ENCODE assay signal across 7 mouse cellular contexts in genomic region chr5:116031190-116031577, GRCm38 (mm10). TPM values are rescaled to one million over a fixed set of nuclear protein-coding genes. Genes with fewer than 3 reads are reported as not detected.
A peak's percentile ranks its signal among the peaks of the same experiment; 100 is the strongest.
DNase-seq lines count a peak whose midpoint lies in the region; ATAC-seq lines count a peak whose summit lies in the region.

No protein-coding gene starts in this region.

- DNase-seq in MN1 (ENCODE audit: low spot score) = peak; percentile 79
- DNase-seq in brain, adult 2 months (ENCODE audit: low read depth, low spot score) = peak; percentile 77
- peak; percentile 73 for DNase-seq in left cerebral cortex, postnatal 14 days (ENCODE audit: low spot score in 2 of 2)
- peak; percentile 81 for DNase-seq in mesoderm, embryonic 11.5 days (ENCODE audit: low read depth, low spot score)
- DNase-seq in skeletal muscle tissue, adult 2 months (ENCODE audit: low read depth, low spot score) = peak; percentile 67

- H3K9ac ChIP-seq in forebrain, embryonic 13.5 days = no peak overlapping the region
- H3K9ac ChIP-seq in hindbrain, embryonic 12.5 days = no peak overlapping the region

- peak overlapping the region; percentile 46 for H3K4me2 ChIP-seq in forebrain, embryonic 13.5 days
- H3K4me2 ChIP-seq in hindbrain, embryonic 12.5 days (replicated peaks) = peak overlapping the region; percentile 40

- H3K27me3 ChIP-seq in forebrain, embryonic 13.5 days = peaks cover 17% of the 10 kb centered on the region
- no peaks in the 10 kb centered on the region for H3K27me3 ChIP-seq in hindbrain, embryonic 12.5 days

- H3K9me3 ChIP-seq in forebrain, embryonic 13.5 days (replicated peaks) = no peaks in the 10 kb centered on the region
- no peaks in the 10 kb centered on the region for H3K9me3 ChIP-seq in hindbrain, embryonic 12.5 days (replicated peaks)

- 4% methylated on average over 14 of the region's 14 CpGs for WGBS in forebrain, embryonic 13.5 days
- 7% methylated on average over 14 of the region's 14 CpGs for WGBS in hindbrain, embryonic 12.5 days

- H3K27ac ChIP-seq in forebrain, embryonic 13.5 days = no peak overlapping the region
- H3K27ac ChIP-seq in hindbrain, embryonic 12.5 days = no peak overlapping the region

- intact Hi-C loops in left cerebral cortex, postnatal 14 days (cut with DNase I) = loop anchor here (5.0 kb wide), 2 partner anchors 81 to 1066 kb away; no protein-coding TSS in a partner anchor

- ATAC-seq in forebrain, embryonic 13.5 days = no peak
- ATAC-seq in hindbrain, embryonic 12.5 days (ENCODE audit: low FRiP score) = no peak

- H3K4me1 ChIP-seq in forebrain, embryonic 13.5 days = peaks cover 6% of the 10 kb centered on the region
- H3K4me1 ChIP-seq in hindbrain, embryonic 12.5 days = peaks cover 4% of the 10 kb centered on the region

- no peak overlapping the region for H3K4me3 ChIP-seq in forebrain, embryonic 13.5 days
- H3K4me3 ChIP-seq in hindbrain, embryonic 12.5 days = no peak overlapping the region

- no peaks in the 10 kb centered on the region for H3K36me3 ChIP-seq in forebrain, embryonic 13.5 days (ENCODE audit: poor library complexity, severe bottlenecking)
- no peaks in the 10 kb centered on the region for H3K36me3 ChIP-seq in hindbrain, embryonic 12.5 days

RNA-seq across cellular contexts. Expression of gene Prkab1, which starts 6.9 kb away (rescaled TPM):
- polyA plus RNA-seq in forebrain, embryonic 13.5 days (2015; fragmentation: Nextera tagmentation; extraction: Ambion mirVana) = 47.6 and 53.7 TPM in 2 replicates
- polyA plus RNA-seq in hindbrain, embryonic 12.5 days (2016; fragmentation: Nextera tagmentation; extraction: Ambion mirVana) = 60.5 and 65.0 TPM in 2 replicates
- 10 to 100 TPM; 25.6 to 26.2 TPM for total RNA-seq in left cerebral cortex, postnatal 14 days (2021)

RNA-seq across cellular contexts. Expression of gene Tmem233, which starts 51.9 kb away (rescaled TPM):
- polyA plus RNA-seq in forebrain, embryonic 13.5 days (2015; fragmentation: Nextera tagmentation; extraction: Ambion mirVana) = not detected in 2 replicates
- not detected in 2 replicates for polyA plus RNA-seq in hindbrain, embryonic 12.5 days (2016; fragmentation: Nextera tagmentation; extraction: Ambion mirVana)
- total RNA-seq in left cerebral cortex, postnatal 14 days (2021) = not detected
